Mouse (Mus musculus) hindbrain, embryonic 10.5 days (tissue): ENCODE measurements at regions not wholly inside any gene's neighbourhood (a gene's known extent, or its start where the extent isn't known, plus 50 kb on each side); places are given as distances from the start of the nearest gene placed in this dataset.
A peak's percentile ranks its signal among the peaks of the same experiment; 100 is the strongest.

Experiments used
- DNase-seq: peaks from one replicate; pipeline ENCODE4 v3.0.0-alpha.2; 2017; ENCODE audit warnings: low spot score
- H3K27ac ChIP-seq: fragments of 300-500 bp; sonication (generic); 2 replicates; pipeline ENCODE4 v1.5.1; 2016; ENCODE audit warnings: mild to moderate bottlenecking, moderate library complexity
- H3K27me3 ChIP-seq: fragments of 300-500 bp; sonication (generic); 2 replicates; pipeline ENCODE4 v1.6.1; 2016; ENCODE audit warnings: mild to moderate bottlenecking; ENCODE audit not compliant: poor library complexity, insufficient read depth, severe bottlenecking
- H3K36me3 ChIP-seq: fragments of 300-500 bp; sonication (generic); 2 replicates; pipeline ENCODE4 v1.6.1; 2016; ENCODE audit warnings: mild to moderate bottlenecking, moderate library complexity
- H3K4me1 ChIP-seq: fragments of 300-500 bp; sonication (generic); replicated peaks from 2 replicates; pipeline ENCODE4 v1.6.1; 2016; ENCODE audit warnings: mild to moderate bottlenecking
- H3K4me3 ChIP-seq: fragments of 300-500 bp; sonication (generic); 2 replicates; pipeline ENCODE4 v1.5.1; 2016; ENCODE audit warnings: mild to moderate bottlenecking, moderate library complexity
- H3K9me3 ChIP-seq: fragments of 300-500 bp; sonication (generic); 2 replicates; pipeline ENCODE4 v1.6.1; 2016; ENCODE audit warnings: mild to moderate bottlenecking, moderate library complexity
- WGBS: fragments of 180-500 bp; shearing (Covaris S2); methylation state at CpG from one replicate; pipeline ENCODE4 v1.1.7; 2016; 5-methylcytosine and 5-hydroxymethylcytosine counted together

- Histone ChIP-seq H3K27ac (no peak overlapping the region), H3K4me3 (no peak overlapping the region), H3K9me3 (no peaks in the 10 kb centered on the region), H3K4me1 (no peaks in the 10 kb centered on the region), H3K27me3 (no peaks in the 10 kb centered on the region), H3K36me3 (no peaks in the 10 kb centered on the region)
- DNase-seq, result no peak
- 77% methylated on average over 3 of the region's 3 CpGs for WGBS
Observed at GRCm38 (mm10) chr8:51032386-51032785, 2188.6 kb upstream of the Tenm3 start.

GRCm38 (mm10) chr8:51010508-51010907 is 2166.8 kb upstream of the Tenm3 start:
- Histone ChIP-seq H3K4me3 (no peak overlapping the region), H3K27me3 (no peaks in the 10 kb centered on the region), H3K4me1 (no peaks in the 10 kb centered on the region), H3K9me3 (no peaks in the 10 kb centered on the region), H3K27ac (no peak overlapping the region), H3K36me3 (no peaks in the 10 kb centered on the region)
- no peak for DNase-seq
- WGBS, result 93% methylated on average over 3 of the region's 3 CpGs

GRCm38 (mm10) chr8:50967386-50967785 is 2123.6 kb upstream of the Tenm3 start:
- no peaks in the 10 kb centered on the region for H3K36me3 ChIP-seq
- H3K9me3 ChIP-seq, result no peaks in the 10 kb centered on the region
- H3K27ac ChIP-seq, result no peak overlapping the region
- no peak for DNase-seq
- H3K27me3 ChIP-seq, result no peaks in the 10 kb centered on the region
- H3K4me3 ChIP-seq, result no peak overlapping the region
- H3K4me1 ChIP-seq, result no peaks in the 10 kb centered on the region
- WGBS, result 62% methylated on average over 4 of the region's 4 CpGs

GRCm38 (mm10) chr8:50917540-50917939 is 2073.8 kb upstream of the Tenm3 start:
- peaks cover 12% of the 10 kb centered on the region for H3K4me1 ChIP-seq
- WGBS, result 29% methylated on average over 5 of the region's 5 CpGs
- peak overlapping the region; percentile 71; the same call in 1 of the 2 replicates for H3K4me3 ChIP-seq
- H3K27ac ChIP-seq, result no peak overlapping the region
- peaks cover 24% of the 10 kb centered on the region for H3K27me3 ChIP-seq
- no peaks in the 10 kb centered on the region for H3K9me3 ChIP-seq
- DNase-seq, result no peak
- H3K36me3 ChIP-seq, result no peaks in the 10 kb centered on the region

GRCm38 (mm10) chr8:50916733-50917113 is 2073.0 kb upstream of the Tenm3 start:
- Histone ChIP-seq H3K4me3 (peak overlapping the region; percentile 71), H3K9me3 (no peaks in the 10 kb centered on the region), H3K27me3 (peaks cover 24% of the 10 kb centered on the region), H3K27ac (peak overlapping the region; percentile 77), H3K4me1 (peaks cover 12% of the 10 kb centered on the region), H3K36me3 (no peaks in the 10 kb centered on the region)
- WGBS, result 3% methylated on average over 8 of the region's 8 CpGs
- DNase-seq, result no peak

- Histone ChIP-seq H3K4me1 (peaks cover 12% of the 10 kb centered on the region), H3K27me3 (peaks cover 24% of the 10 kb centered on the region), H3K36me3 (no peaks in the 10 kb centered on the region), H3K9me3 (no peaks in the 10 kb centered on the region), H3K27ac (peak overlapping the region; percentile 77), H3K4me3 (peak overlapping the region; percentile 71)
- WGBS, result under 1% methylated on average over 56 of the region's 56 CpGs
- DNase-seq, result peak; percentile 70
Observed at GRCm38 (mm10) chr8:50915876-50916732, 2072.4 kb upstream of the Tenm3 start.

GRCm38 (mm10) chr8:50915259-50915875 is 2071.6 kb upstream of the Tenm3 start:
- H3K4me3 ChIP-seq, result peak overlapping the region; percentile 71
- WGBS, result 0% methylated on average over 22 of the region's 22 CpGs
- peaks cover 12% of the 10 kb centered on the region for H3K4me1 ChIP-seq
- H3K9me3 ChIP-seq, result no peaks in the 10 kb centered on the region
- no peaks in the 10 kb centered on the region for H3K36me3 ChIP-seq
- H3K27ac ChIP-seq, result peak overlapping the region; percentile 77
- H3K27me3 ChIP-seq, result peaks cover 24% of the 10 kb centered on the region
- peak; percentile 67 for DNase-seq

GRCm38 (mm10) chr8:50914615-50915014 is 2070.9 kb upstream of the Tenm3 start:
- Histone ChIP-seq H3K27ac (no peak overlapping the region), H3K27me3 (peaks cover 24% of the 10 kb centered on the region), H3K9me3 (no peaks in the 10 kb centered on the region), H3K36me3 (no peaks in the 10 kb centered on the region), H3K4me1 (peaks cover 12% of the 10 kb centered on the region), H3K4me3 (peak overlapping the region; percentile 71)
- no peak for DNase-seq
- WGBS, result 18% methylated on average over 7 of the region's 7 CpGs

GRCm38 (mm10) chr8:50878198-50878597 is 2034.4 kb upstream of the Tenm3 start:
- Histone ChIP-seq H3K36me3 (no peaks in the 10 kb centered on the region), H3K27me3 (no peaks in the 10 kb centered on the region), H3K4me1 (no peaks in the 10 kb centered on the region), H3K9me3 (no peaks in the 10 kb centered on the region), H3K27ac (no peak overlapping the region), H3K4me3 (no peak overlapping the region)
- DNase-seq, result no peak
- 82% methylated on average over 5 of the region's 5 CpGs for WGBS
